Mouse (Mus musculus) lung, adult 2 months (tissue): ENCODE measurements around the gene Defb45. TPM values are rescaled to one million over a fixed set of nuclear protein-coding genes. Genes with fewer than 3 reads are reported as not detected.

Experiments
- DNase-seq: peaks from one replicate; pipeline ENCODE4 v3.0.0; 2022
- H3K4me1 ChIP-seq: fragments of 200-500 bp; 2 replicates; pipeline ENCODE4 v1.6.1; 2011; ENCODE audit warnings: low read length; ENCODE audit not compliant: control insufficient read depth, insufficient read depth
- H3K4me3 ChIP-seq: fragments of 200-500 bp; replicated peaks from 2 replicates; pipeline ENCODE3; 2011; ENCODE audit warnings: low read depth, mild to moderate bottlenecking, control low read depth, low read length; ENCODE audit errors: extremely low read depth
- CTCF ChIP-seq: fragments of 200-500 bp; IDR thresholded peaks from 2 replicates; pipeline ENCODE4 v1.5.1; 2011; ENCODE audit warnings: mild to moderate bottlenecking, low read length, control low read depth; ENCODE audit not compliant: insufficient read depth
- POLR2A ChIP-seq: fragments of 200-500 bp; IDR thresholded peaks from 2 replicates; pipeline ENCODE4 v1.6.1; 2011; ENCODE audit warnings: low read depth, mild to moderate bottlenecking, control low read depth, low read length, borderline replicate concordance; ENCODE audit errors: extremely low read depth
- whole genome bisulfite sequencing: fragments of 180-500 bp; shearing (Covaris S2); methylation state at CpG from one replicate; pipeline ENCODE4 v1.1.7; 2018; 5-methylcytosine and 5-hydroxymethylcytosine counted together
- polyA plus RNA-seq: library from polyadenylated mRNA; depleted of rRNA; stranded (reverse); fragments of >200 nt; gene quantifications from 2 replicates; pipeline ENCODE4 v1.2.3, GENCODE M21; 2012; rRNA removed

Gene Defb45
- polyA plus RNA-seq: not detected in 2 replicates

- H3K4me1 ChIP-seq: no peaks in the 10 kb centered on the region
- TF ChIP-seq CTCF: no peak
- no peak for TF ChIP-seq POLR2A
- WGBS: 48% methylated on average over 7 of the region's 7 CpGs
- no peak for DNase-seq
- H3K4me3 ChIP-seq: no peak within 1 kb of the TSS
These were observed at the start of gene Defb45 for GRCm38 (mm10) chr2:152599299-152599698. Defb45 (minus strand) TSS chr2:152599399.

GRCm38 (mm10) chr2:152639406-152640113, 40.4 kb upstream of the Defb45 start:
- Histone ChIP-seq H3K4me3 (no peak overlapping the region), H3K4me1 (no peaks in the 10 kb centered on the region)
- DNase-seq: no peak
- 33% methylated on average over 11 of the region's 11 CpGs for WGBS
- no peak for TF ChIP-seq POLR2A
- TF ChIP-seq CTCF: no peak

- Histone ChIP-seq H3K4me3 (no peak overlapping the region), H3K4me1 (no peaks in the 10 kb centered on the region)
- 50% methylated on average over 6 of the region's 6 CpGs for WGBS
- no peak for DNase-seq
- no peak for TF ChIP-seq POLR2A
- TF ChIP-seq CTCF: no peak
These were observed 39.7 kb upstream of the Defb45 start for GRCm38 (mm10) chr2:152638865-152639264.

GRCm38 (mm10) chr2:152637381-152637780, 38.2 kb upstream of the Defb45 start:
- 80% methylated on average over 4 of the region's 4 CpGs for WGBS
- Histone ChIP-seq H3K4me1 (0 out of 2 replicates have a peak, but pooled peaks cover 3% of the 10 kb centered on the region), H3K4me3 (no peak overlapping the region)
- TF ChIP-seq POLR2A (no peak), CTCF (no peak)
- no peak for DNase-seq

GRCm38 (mm10) chr2:152637006-152637322, 37.8 kb upstream of the Defb45 start:
- TF ChIP-seq CTCF (no peak), POLR2A (no peak)
- DNase-seq: no peak
- H3K4me1 ChIP-seq: 0 out of 2 replicates have a peak, but pooled peaks cover 3% of the 10 kb centered on the region
- 53% methylated on average over 6 of the region's 6 CpGs for WGBS
- H3K4me3 ChIP-seq: no peak overlapping the region

GRCm38 (mm10) chr2:152636246-152637005, 37.2 kb upstream of the Defb45 start:
- TF ChIP-seq CTCF (no peak), POLR2A (no peak)
- 34% methylated on average over 23 of the region's 23 CpGs for WGBS
- no peak overlapping the region for H3K4me3 ChIP-seq
- peak; percentile 44 for DNase-seq
- 0 out of 2 replicates have a peak, but pooled peaks cover 3% of the 10 kb centered on the region for H3K4me1 ChIP-seq

- DNase-seq: no peak
- 68% methylated on average over 29 of the region's 29 CpGs for WGBS
- Histone ChIP-seq H3K4me3 (no peak overlapping the region), H3K4me1 (0 out of 2 replicates have a peak, but pooled peaks cover 3% of the 10 kb centered on the region)
- TF ChIP-seq POLR2A (no peak), CTCF (no peak)
These were observed 35.1 kb upstream of the Defb45 start for GRCm38 (mm10) chr2:152634311-152634710.

GRCm38 (mm10) chr2:152633334-152633733, 34.1 kb upstream of the Defb45 start:
- H3K4me3 ChIP-seq: no peak overlapping the region
- TF ChIP-seq CTCF: no peak
- no peak for TF ChIP-seq POLR2A

GRCm38 (mm10) chr2:152629904-152630303, 30.7 kb upstream of the Defb45 start:
- Histone ChIP-seq H3K4me1 (0 out of 2 replicates have a peak, but pooled peaks cover 3% of the 10 kb centered on the region), H3K4me3 (no peak overlapping the region)
- TF ChIP-seq POLR2A (no peak), CTCF (no peak)
- DNase-seq: no peak
- 77% methylated on average over 6 of the region's 6 CpGs for whole genome bisulfite sequencing

More at GRCm38 (mm10) chr2:152633334-152633733, 34.1 kb upstream of the Defb45 start:
- 25% methylated on average over 17 of the region's 17 CpGs for WGBS
- no peak for DNase-seq
- H3K4me1 ChIP-seq: 0 out of 2 replicates have a peak, but pooled peaks cover 3% of the 10 kb centered on the region

- DNase-seq: no peak
- Histone ChIP-seq H3K4me3 (no peak overlapping the region), H3K4me1 (0 out of 2 replicates have a peak, but pooled peaks cover 3% of the 10 kb centered on the region)
- TF ChIP-seq CTCF: no peak
- WGBS: 39% methylated on average over 3 of the region's 3 CpGs
These were observed 30.0 kb upstream of the Defb45 start for GRCm38 (mm10) chr2:152629239-152629638.
